Mouse (Mus musculus) testis, postnatal 10 days (tissue): ENCODE results near the gene Ccser1.
"Not testable (repeated sequence)": the region's sequence is repeated elsewhere in the genome, so short reads cannot be mapped to it uniquely, and the experiment has no call there.

ENCODE experiments used
- DNase-seq: peaks from one replicate; pipeline ENCODE4 v3.0.0; 2021; ENCODE audit warnings: low spot score

Ccser1 gene

DNA sequence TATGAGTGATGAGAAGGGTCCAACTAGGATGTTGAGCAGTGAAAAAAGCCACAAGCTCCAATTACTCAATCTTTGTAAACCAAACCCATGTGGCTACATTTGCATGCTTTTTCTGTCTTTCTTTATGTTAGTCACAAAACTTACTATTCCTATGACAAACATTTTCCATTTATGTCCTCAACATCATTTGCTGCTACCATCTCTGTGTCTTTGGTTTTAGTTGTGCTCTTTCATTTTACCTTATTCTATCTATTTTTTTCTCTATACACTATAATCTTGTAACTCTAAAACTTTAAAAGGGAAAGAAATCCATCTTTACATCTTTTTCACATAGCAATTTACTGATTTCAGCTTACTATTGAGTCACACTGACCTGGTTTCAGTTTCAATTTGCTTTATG lies 834.2 kb downstream of the Ccser1 start:
- DNase-seq: no peak

DNA sequence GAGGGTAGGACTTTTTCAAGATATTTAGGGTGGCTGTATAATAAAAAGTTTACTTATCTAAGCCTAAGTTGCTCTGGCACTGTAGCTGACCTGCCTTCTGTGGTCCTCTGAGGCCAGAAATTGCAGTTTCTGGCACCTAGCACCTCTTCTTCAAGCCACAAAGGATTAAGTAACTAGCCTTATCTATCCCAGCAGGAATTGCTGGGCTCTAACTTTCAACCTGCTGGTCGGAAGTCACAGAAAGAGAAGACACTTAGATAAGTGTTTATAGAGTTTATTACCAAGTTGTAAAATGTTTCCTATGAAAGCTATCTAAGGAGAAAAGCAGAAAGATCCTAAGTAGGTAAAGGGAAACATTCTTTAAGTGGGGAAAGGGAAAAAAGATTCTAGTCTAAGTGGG lies 864.3 kb downstream of the Ccser1 start:
- no peak for DNase-seq

DNA sequence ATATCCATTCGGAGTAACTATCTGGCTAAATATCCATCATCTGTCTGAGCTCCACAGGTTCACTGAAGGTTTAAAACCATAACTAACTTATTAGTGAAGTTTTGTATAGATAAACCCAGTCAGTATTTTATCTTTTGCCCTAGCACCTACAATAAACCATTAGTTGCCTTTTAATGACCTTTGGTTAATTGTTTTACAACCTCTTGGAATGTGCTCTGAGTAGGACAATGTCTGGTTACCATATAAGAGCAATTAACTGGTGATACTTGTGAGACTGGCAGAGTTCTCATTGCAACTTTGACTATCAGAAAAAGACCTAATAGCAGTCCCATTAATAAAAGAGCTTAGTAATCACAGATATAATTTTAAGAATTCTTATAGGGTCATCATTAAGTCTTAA lies 864.9 kb downstream of the Ccser1 start:
- DNase-seq: not testable (repeated sequence)

DNA sequence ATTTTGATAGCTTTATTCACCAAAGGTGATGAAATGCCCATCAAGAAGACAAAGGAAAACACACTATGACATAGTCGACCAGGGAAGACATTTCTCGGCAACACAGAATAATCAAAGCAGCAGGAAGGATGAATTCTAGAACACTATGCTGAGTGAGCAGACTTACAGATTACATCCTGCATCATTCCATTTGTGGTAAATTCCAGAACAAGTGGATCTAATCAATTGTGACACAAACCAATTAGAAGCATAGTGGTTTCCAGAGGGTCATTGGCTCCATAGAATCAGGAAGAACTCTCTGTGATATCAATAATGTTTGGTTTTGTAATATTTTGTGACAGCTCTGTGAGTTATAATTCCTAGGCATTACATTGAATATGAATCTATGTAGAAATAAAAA lies 875.2 kb downstream of the Ccser1 start:
- DNase-seq: no peak

DNA sequence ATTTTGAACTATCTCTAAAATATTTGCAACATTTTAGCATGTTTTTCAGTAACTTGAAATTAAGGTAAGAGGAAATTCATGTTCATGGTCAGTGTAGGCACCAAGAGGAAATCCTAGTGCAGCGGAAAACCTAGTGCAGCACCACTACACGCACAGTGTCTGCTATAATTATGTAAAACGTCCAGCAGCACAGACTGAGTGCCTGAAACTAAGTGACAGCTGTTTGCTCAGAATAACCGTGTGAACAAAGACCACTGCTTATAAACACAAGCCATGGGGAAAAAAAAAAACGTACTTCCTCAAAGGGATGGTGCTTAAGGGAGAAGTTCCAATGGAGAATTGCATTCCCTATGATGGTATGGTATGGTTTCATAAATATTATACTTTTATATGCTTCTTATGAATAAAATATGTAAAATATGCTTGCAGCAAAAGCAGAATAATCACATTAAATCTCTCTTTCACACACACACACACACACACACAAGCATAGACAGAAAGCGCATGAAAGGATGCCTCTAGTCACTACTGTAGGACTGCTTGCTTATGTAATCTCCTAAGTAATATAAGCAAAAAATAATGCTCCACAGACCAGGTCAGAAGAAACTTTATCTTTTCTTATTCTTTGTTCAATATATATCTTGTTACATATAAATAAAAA lies 886.4 kb downstream of the Ccser1 start:
- DNase-seq: no peak

DNA sequence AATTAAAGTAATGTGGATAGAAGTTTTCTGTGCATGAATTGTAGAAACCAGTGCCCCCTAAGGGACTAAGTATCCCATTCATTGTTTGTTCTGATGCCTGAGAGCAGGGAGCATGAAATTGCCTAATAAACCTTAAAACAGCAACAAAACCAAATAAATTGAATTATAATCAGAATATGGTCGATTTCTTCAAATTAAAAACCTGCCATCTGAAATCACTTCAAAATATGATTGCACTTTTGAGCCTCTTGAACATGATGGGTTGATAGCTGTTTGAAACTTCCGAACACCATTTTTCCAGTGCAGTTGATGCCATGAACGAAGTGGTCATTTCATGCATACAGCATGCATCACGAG lies 886.9 kb downstream of the Ccser1 start:
- no peak for DNase-seq

DNA sequence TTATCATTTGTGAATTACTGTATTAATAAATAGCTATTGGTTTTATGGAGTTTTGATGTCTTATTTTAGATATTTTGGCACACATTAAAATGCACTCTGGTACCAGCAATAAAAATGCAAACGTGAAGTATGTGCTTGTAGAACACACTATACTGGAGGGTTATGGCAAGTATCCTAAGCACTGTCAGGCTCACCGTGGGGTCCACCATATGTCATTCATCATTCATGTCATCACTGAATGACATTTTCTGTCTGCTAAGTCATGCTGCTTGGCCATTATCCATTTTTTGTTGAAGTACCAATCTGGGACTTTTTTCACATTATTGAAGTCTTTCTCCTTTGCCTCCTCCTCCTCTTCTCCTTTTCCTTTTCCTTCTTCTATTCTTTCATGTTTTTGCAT lies 925.3 kb downstream of the Ccser1 start:
- DNase-seq: no peak

DNA sequence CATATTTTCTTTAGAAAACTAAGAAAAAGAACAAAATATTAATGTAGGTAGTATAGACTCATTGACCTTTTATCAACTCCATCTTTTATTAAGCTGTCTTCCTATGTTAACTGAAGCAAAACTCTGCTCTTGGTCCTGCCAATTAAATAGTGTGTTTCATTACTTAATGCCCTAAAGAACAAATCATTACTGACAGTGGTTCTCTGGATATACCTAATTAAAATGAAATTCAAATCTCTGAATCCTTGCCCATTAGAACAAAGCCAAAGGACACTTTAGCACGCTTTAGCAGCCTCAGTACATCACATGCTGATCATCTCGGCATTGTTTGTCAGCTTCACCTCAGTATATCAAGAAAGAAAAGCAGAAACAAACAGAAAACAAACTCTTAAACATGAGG lies 952.4 kb downstream of the Ccser1 start:
- no peak for DNase-seq

DNA sequence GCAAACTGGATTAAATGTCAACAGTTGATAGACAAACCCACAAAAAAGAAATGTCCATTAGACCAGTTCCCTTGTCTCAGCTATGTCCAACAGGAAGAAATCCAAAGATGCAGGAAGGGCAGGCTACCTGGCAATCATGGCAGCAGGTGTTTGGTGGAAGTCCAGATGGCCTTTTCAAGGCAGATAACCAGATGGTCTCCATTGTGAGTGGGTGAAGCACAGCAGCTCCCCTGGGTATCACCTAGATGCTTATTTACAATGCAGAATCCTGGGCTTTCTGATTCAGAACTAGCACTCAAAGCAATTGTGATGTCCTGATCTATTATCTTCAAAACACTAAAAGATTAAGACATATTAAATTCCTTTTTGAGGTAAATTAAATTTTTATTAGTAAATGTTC lies 980.2 kb downstream of the Ccser1 start:
- DNase-seq: no peak

DNA sequence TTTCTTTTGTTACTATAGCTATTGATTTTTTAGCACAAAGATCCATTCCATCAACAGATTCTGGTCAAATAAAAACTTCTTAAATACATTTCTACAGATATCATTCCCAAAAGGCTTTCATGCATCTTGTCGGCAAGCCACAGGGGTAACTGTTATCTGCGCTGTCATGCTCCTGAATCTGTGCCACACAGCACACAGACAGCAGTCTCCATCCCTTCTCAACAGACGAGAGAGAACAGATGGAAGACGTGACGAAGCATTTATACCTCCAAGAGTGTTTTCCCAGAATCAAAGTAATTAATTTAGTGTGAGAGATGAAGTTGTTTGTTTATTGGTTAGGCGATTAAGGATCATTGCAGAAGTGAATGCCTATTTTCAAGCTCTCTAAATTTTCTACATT lies 982.5 kb downstream of the Ccser1 start:
- DNase-seq: no peak

DNA sequence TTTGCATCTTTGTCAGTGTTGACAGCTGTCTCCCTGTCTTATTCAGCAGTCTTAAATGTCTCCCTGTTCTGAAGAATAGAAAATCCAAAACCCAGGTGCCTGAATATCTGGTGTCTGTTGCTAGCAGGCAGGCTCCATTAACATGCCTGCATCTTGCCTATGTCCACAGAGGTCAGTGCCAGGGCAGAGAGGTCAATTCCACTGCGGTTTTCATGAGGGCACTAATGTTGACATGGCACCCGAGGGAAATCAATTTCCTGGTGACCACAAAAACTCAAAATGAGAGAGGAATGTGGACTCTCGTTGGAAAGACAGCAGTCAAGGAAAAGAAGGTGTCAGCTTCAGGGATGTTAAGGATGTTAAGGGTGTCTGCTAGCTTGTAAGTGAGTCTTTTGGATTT lies 983.7 kb downstream of the Ccser1 start:
- no peak for DNase-seq

DNA sequence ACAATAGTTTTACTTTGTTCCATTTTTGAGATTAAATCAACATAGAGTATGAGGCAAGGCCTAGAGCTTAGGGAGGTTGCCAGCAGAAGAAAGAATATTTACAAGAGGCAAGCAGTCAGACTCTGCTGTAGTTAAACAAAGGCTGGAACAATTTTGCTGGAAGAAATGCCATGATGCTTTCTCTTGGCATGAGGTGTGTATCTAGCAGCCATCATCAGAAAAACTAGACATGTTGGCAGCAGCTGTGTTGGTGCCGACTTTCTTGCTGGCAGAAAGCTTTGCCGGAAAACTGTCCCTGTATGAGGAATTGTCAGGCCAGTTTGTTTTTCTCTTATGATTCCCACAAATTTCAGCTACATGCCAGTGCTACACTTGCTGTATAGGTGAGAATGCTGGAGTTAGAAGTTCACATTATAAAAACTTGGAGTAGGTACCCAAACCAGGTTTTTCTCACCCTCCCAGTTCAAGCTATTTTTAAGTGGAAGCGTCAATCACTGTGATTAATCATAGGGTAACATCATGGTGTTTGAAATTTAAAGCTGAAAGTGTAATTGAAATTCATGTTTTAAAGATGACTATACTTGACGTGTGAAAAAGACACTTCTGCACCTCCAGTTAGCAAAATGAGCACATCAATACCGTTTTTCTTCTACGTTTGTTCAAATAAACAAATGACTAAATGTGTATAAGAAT lies 1016.5 kb downstream of the Ccser1 start:
- no peak for DNase-seq

DNA sequence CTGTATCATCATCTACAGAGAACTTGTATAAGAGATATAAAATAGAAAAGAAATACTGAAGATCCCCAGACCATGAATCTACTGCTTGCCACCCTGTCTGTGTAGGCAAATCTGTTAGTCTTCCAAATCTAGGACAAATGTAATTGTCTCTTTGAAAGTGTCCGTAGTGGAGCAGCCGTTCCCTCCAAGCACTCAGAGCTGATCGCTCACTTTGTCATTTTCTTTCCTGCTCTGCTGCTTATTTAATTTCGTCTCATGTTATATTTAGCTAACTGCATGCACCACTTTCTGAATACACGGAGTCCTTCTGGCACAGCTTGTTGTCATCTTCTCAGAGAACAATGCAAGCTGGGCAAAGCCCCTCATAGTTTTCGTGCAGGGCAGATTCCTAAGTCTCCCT lies 1018.6 kb downstream of the Ccser1 start:
- no peak for DNase-seq

DNA sequence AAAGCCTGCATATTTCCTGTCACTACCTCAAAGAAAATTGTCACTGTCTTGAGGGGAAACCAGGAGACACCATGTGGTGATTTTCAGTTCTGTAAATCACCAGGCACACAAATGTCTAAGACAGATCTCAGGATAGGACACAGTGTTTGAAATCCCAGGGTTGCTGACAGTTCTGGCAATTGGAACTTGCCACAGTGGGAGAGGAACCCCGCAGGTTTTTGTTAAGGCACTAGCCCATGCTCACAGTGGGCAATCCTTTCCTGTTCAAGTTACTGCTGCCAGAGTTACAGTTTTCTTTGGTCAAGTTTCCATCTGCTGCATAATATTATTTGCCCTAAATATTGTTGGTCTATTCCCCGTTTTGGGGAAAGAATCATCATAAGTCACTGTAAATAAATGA lies 1024.9 kb downstream of the Ccser1 start:
- DNase-seq: no peak

DNA sequence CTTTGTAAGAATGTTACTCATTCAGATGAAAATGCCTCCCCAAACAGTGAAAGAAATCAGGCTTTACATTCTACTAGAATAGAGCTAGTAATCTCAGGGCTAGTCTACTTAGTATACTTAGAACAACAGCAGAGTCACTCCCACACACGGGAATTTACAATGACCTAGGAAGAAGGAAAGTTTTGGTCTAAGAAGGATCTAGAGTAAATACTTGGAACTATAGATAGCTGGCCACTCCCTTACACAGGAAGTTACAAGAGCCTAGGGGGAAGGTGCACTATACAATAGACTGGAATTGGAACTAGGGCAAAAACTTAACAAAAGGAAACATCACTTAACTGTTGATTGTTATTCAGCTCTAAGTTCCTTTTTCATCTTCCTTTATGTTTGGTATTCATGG lies 1041.7 kb downstream of the Ccser1 start:
- DNase-seq: no peak

DNA sequence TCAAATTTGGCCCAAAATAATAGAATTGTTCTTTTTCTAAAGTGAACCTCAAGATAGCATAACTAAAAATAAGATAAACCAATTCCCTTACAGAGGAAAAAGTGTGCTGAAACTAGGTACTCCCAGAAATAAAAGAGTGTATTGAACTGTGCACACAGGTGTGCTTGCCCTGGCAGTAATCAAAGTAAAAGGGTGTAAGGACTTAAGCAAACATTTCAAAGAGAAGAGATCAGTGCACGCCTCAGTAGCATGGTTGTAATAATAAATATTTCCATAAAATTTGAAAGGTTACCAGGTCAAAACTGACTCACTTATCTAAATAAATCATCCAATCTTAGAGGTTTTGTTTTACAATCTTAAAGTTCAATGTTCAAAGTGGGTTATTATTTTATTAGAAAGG lies 1083.8 kb downstream of the Ccser1 start:
- no peak for DNase-seq

DNA sequence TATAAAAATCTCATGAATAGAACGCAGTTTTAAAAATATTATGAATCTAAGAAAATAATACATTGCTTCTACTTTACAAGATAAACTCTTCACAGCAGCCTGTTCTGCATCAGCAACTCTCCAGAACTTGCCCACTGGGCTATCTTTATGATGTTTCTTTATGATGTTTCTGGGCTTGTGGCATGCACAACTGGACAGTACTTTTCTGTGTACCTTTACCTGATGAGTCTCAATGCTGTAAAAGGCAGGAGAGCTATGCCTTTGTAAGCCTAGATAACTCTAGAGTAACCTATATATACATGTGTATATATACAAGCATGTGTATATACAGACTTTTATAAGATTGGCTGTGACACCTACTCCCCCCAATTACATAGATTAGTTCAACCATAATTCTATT lies 1084.4 kb downstream of the Ccser1 start:
- DNase-seq: no peak

DNA sequence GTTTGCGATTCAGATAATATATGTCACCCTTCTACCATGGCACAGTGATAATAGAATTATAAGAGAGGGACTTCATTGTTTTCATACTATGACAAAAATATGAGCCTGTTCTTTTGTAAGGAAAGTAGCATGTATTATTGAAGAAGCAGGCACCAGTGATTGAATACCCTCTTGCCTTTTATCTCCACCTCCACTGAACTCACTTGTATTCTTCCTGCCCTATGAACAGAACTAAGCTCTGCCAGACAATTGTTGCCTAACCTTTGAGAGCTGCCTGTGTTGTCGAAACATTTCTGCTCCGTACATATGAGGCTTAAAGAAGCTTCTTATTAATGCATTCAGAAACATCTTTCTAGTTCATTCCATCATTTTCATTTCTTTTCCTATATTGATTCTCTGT lies 1101.1 kb downstream of the Ccser1 start:
- DNase-seq: no peak

DNA sequence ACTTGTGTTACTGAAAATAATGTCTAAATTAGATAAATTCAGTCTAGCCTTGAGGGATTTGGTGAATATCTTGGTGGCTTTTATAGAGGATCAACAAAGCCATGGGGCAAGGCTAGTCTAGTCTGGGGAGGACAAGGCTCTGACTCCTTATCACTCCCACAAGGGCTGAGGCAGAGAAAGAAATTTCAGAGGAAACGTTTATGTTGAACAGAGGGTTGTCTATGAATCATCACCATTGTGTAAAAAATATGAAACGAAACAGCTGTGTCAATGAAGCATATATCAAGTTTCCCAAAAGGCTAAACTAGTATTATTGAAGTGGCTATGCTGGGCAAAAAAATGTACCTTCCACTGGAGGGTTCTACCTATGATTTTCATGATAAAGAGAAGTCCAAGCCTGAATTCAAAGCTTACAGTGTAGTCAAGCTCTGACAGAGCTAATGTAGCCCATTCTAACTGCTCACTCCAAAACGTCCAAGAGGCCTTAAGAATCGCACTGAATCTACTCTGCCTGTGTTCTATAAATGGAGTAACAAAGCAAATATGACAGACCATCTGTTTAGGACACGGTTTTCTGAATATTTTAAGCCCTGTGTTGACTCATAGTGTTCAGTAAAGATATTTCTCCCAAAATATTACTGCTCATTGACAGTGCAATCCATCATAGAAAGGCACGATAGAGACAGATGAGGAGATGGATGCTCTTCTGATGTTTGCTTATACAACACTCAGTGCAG lies 1121.6 kb downstream of the Ccser1 start:
- DNase-seq: no peak

DNA sequence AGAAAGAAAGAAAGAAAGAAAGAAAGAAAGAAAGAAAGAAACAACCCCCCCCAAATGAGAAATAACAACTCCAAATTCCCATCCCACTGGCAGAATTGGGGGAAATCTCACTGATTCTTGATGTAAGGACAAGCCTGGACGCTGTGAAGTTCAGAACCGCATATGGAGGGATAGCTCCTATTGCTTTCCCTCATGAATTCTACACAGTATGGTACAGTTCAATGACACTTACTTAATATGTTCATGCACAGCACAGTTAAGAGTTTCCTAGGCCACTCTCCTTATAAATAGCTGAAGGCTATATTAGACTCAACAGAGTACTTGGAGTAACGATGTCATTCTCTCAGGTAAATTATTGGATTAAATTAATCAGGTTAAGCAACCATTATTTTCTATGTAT lies 1138.5 kb downstream of the Ccser1 start:
- DNase-seq: no peak

DNA sequence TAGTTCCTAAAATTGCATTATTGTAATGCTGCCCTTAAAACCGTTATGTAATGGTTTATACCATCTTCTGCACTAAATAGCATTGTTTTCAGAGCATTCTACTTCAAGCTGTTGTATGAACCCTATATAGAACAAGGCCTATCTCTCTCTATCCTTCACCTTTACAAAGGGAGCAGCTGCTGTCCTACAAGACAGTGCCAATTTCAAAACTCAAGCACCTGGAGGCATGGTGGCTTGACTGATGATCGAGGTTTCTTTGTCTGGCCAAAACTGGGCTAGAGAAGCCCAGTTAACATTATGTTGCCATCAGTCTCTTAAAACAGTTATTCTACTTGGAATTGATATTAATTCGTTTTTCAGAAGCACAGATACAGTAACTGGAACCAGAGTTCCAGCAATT lies 1160.2 kb downstream of the Ccser1 start:
- no peak for DNase-seq

DNA sequence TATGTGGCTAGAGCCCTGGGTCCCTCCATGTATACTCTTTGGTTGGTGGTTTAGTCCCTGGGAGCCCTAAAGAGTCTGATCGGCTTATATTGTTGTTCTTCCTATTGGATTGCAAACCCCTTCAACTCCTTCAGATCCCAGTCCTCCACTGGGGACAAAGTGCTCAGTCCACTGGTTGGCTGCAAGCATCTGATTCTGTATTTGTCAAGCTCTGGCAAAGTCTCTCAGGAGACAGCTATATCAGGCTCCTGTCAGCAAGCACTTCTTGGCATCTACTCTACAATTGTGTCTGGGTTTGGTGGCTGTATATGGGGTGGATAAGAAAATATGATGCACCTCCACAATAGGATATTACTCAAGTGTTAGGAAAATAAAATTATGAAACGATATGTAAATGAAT lies 1187.7 kb downstream of the Ccser1 start:
- DNase-seq: no peak
